Mouse (Mus musculus) heart, postnatal 0 days (tissue): ENCODE results near the gene Unc80. TPM values are rescaled to one million over a fixed set of nuclear protein-coding genes. Genes with fewer than 3 reads are reported as not detected.

Experiments used
- ATAC-seq: fragments of 200-750 bp; cut with Nextera tagmentation; 2 replicates; pipeline ENCODE4 v1.8.0; 2017; ENCODE audit warnings: low read depth, moderate number of reproducible peaks, moderate library complexity; ENCODE audit not compliant: insufficient read depth
- DNase-seq: peaks from one replicate; pipeline ENCODE4 v3.0.0-alpha.2; 2016; ENCODE audit warnings: low spot score
- H3K27ac ChIP-seq: fragments of 300-500 bp; sonication (generic); 2 replicates; pipeline ENCODE4 v1.5.1; 2014; ENCODE audit warnings: low read depth, mild to moderate bottlenecking
- H3K27me3 ChIP-seq: fragments of 300-500 bp; sonication (generic); 2 replicates; pipeline ENCODE4 v1.6.1; 2014; ENCODE audit warnings: low read length, mixed read lengths; ENCODE audit not compliant: control insufficient read depth, insufficient read depth
- H3K36me3 ChIP-seq: fragments of 300-500 bp; sonication (generic); replicated peaks from 2 replicates; pipeline ENCODE4 v1.6.1; 2014; ENCODE audit warnings: low read length, mixed read lengths; ENCODE audit not compliant: control insufficient read depth, insufficient read depth
- H3K4me1 ChIP-seq: fragments of 300-500 bp; sonication (generic); 2 replicates; pipeline ENCODE4 v1.6.1; 2014; ENCODE audit warnings: antibody characterized with exemption; ENCODE audit not compliant: control insufficient read depth, insufficient read depth
- H3K4me2 ChIP-seq: fragments of 300-500 bp; sonication (generic); 2 replicates; pipeline ENCODE4 v1.6.1; 2014; ENCODE audit warnings: low read depth, mild to moderate bottlenecking, low read length, moderate library complexity
- H3K4me3 ChIP-seq: fragments of 300-500 bp; sonication (generic); 2 replicates; pipeline ENCODE4 v1.5.1; 2014; ENCODE audit warnings: low read depth, low read length
- H3K9ac ChIP-seq: fragments of 300-500 bp; sonication (generic); replicated peaks from 2 replicates; pipeline ENCODE4 v1.6.1; 2014; ENCODE audit warnings: low read depth, low read length, mixed read lengths
- H3K9me3 ChIP-seq: fragments of 300-500 bp; sonication (generic); replicated peaks from 2 replicates; pipeline ENCODE4 v1.6.1; 2016; ENCODE audit warnings: low read length; ENCODE audit not compliant: control insufficient read depth
- CTCF ChIP-seq: IDR thresholded peaks from 2 replicates; pipeline ENCODE4 v1.5.1; 2016; ENCODE audit warnings: antibody characterized with exemption, control low read depth, low read depth
- EP300 ChIP-seq: IDR thresholded peaks from 2 replicates; pipeline ENCODE4 v1.6.1; 2016; ENCODE audit warnings: antibody characterized with exemption, low read depth
- WGBS: fragments of 180-500 bp; shearing (Covaris S2); extraction: QIAGEN DNeasy Blood & Tissue Kit; methylation state at CpG from one replicate; pipeline ENCODE4 v1.1.7; 2014; 5-methylcytosine and 5-hydroxymethylcytosine counted together
- polyA plus RNA-seq: library from polyadenylated mRNA; unstranded; fragments of >200 nt; fragmentation: Nextera tagmentation; extraction: Ambion mirVana; gene quantifications from 2 replicates; pipeline ENCODE4 v1.2.1, GENCODE M21; 2015
- total RNA-seq: library from RNA; depleted of rRNA; stranded (reverse); fragments of >200 nt; gene quantifications from 2 replicates; pipeline ENCODE4 v1.2.3, GENCODE M21; 2014; ENCODE audit warnings: low replicate concordance

The Unc80 gene
- total and polyA plus RNA-seq, 2 experiments from 2014 or later = 0.04 TPM

- TF ChIP-seq CTCF = no peak
- TF ChIP-seq EP300 = no peak
- no peak for DNase-seq
- H3K4me3 ChIP-seq = no peak overlapping the region
- H3K9ac ChIP-seq = no peak overlapping the region
- H3K9me3 ChIP-seq = no peaks in the 10 kb centered on the region
- no peak overlapping the region for H3K4me2 ChIP-seq
- ATAC-seq = no peak
- H3K4me1 ChIP-seq = no peaks in the 10 kb centered on the region
- no peaks in the 10 kb centered on the region for H3K27me3 ChIP-seq
- no peak overlapping the region for H3K27ac ChIP-seq
- 60% methylated on average over 2 of the region's 2 CpGs for WGBS
- H3K36me3 ChIP-seq = no peaks in the 10 kb centered on the region
Observed at GRCm38 (mm10) chr1:66638177-66638576, 170.0 kb downstream of the Unc80 start.

- ATAC-seq (no peak; the same call in 1 of the 2 replicates), DNase-seq (no peak)
- H3K27ac ChIP-seq = no peak overlapping the region
- no peaks in the 10 kb centered on the region for H3K27me3 ChIP-seq
- H3K9me3 ChIP-seq = no peaks in the 10 kb centered on the region
- H3K4me3 ChIP-seq = no peak overlapping the region
- TF ChIP-seq EP300 (no peak), CTCF (no peak)
- no peak overlapping the region for H3K9ac ChIP-seq
- no peak overlapping the region for H3K4me2 ChIP-seq
- H3K4me1 ChIP-seq = no peaks in the 10 kb centered on the region
- H3K36me3 ChIP-seq = no peaks in the 10 kb centered on the region
Observed at GRCm38 (mm10) chr1:66646894-66647293, 178.7 kb downstream of the Unc80 start.

- H3K9ac ChIP-seq = no peak overlapping the region
- no peak for TF ChIP-seq EP300
- no peak for TF ChIP-seq CTCF
- no peak overlapping the region for H3K4me2 ChIP-seq
- ATAC-seq (no peak), DNase-seq (no peak)
- no peaks in the 10 kb centered on the region for H3K36me3 ChIP-seq
- no peaks in the 10 kb centered on the region for H3K4me1 ChIP-seq
- 76% methylated on average over 6 of the region's 6 CpGs for WGBS
- no peaks in the 10 kb centered on the region for H3K27me3 ChIP-seq
- H3K9me3 ChIP-seq = no peaks in the 10 kb centered on the region
- no peak overlapping the region for H3K27ac ChIP-seq
- H3K4me3 ChIP-seq = no peak overlapping the region
Observed at GRCm38 (mm10) chr1:66649568-66649967, 181.4 kb downstream of the Unc80 start.

- TF ChIP-seq CTCF = no peak
- TF ChIP-seq EP300 = no peak
- H3K36me3 ChIP-seq = no peaks in the 10 kb centered on the region
- no peaks in the 10 kb centered on the region for H3K27me3 ChIP-seq
- DNase-seq (no peak), ATAC-seq (no peak)
- no peak overlapping the region for H3K4me2 ChIP-seq
- no peak overlapping the region for H3K9ac ChIP-seq
- H3K4me3 ChIP-seq = no peak overlapping the region
- H3K27ac ChIP-seq = no peak overlapping the region
- no peaks in the 10 kb centered on the region for H3K9me3 ChIP-seq
- no peaks in the 10 kb centered on the region for H3K4me1 ChIP-seq
- WGBS = 39% methylated on average over 1 of the region's 1 CpGs
Observed at GRCm38 (mm10) chr1:66650006-66650405, 181.8 kb downstream of the Unc80 start.

GRCm38 (mm10) chr1:66655119-66655746, 187.1 kb downstream of the Unc80 start:
- no peaks in the 10 kb centered on the region for H3K36me3 ChIP-seq
- DNase-seq (no peak), ATAC-seq (no peak)
- H3K9ac ChIP-seq = no peak overlapping the region
- no peak overlapping the region for H3K4me2 ChIP-seq
- TF ChIP-seq CTCF (no peak), EP300 (no peak)
- 56% methylated on average over 4 of the region's 4 CpGs for WGBS
- no peak overlapping the region for H3K4me3 ChIP-seq
- H3K9me3 ChIP-seq = no peaks in the 10 kb centered on the region
- H3K27ac ChIP-seq = no peak overlapping the region
- H3K4me1 ChIP-seq = no peaks in the 10 kb centered on the region
- no peaks in the 10 kb centered on the region for H3K27me3 ChIP-seq

- Histone ChIP-seq H3K4me3 (no peak overlapping the region), H3K27ac (no peak overlapping the region), H3K4me1 (no peaks in the 10 kb centered on the region), H3K27me3 (no peaks in the 10 kb centered on the region), H3K4me2 (no peak overlapping the region), H3K9ac (no peak overlapping the region), H3K36me3 (no peaks in the 10 kb centered on the region), H3K9me3 (no peaks in the 10 kb centered on the region)
- ATAC-seq (no peak), DNase-seq (peak; percentile 38)
- TF ChIP-seq CTCF = peak; percentile 45
- TF ChIP-seq EP300 = no peak
Observed at GRCm38 (mm10) chr1:66655747-66656119, 187.6 kb downstream of the Unc80 start.
